Mouse (Mus musculus) midbrain, embryonic 15.5 days (tissue): ENCODE results near the gene Spaca6. TPM values are rescaled to one million over a fixed set of nuclear protein-coding genes. Genes with fewer than 3 reads are reported as not detected.

ENCODE experiments used
- ATAC-seq: fragments of 200-750 bp; cut with Nextera tagmentation; replicated peaks from 2 replicates; pipeline ENCODE4 v1.8.0; 2017; ENCODE audit warnings: moderate TSS enrichment
- H3K27ac ChIP-seq: fragments of 300-500 bp; sonication (generic); 2 replicates; pipeline ENCODE4 v1.5.1; 2015; ENCODE audit warnings: mild to moderate bottlenecking, inconsistent platforms
- H3K27me3 ChIP-seq: fragments of 300-500 bp; sonication (generic); replicated peaks from 2 replicates; pipeline ENCODE4 v1.6.1; 2015; ENCODE audit warnings: inconsistent platforms
- H3K36me3 ChIP-seq: fragments of 300-500 bp; sonication (generic); replicated peaks from 2 replicates; pipeline ENCODE4 v1.6.1; 2015; ENCODE audit warnings: inconsistent platforms
- H3K4me1 ChIP-seq: fragments of 300-500 bp; sonication (generic); 2 replicates; pipeline ENCODE4 v1.6.1; 2015; ENCODE audit warnings: inconsistent platforms
- H3K4me2 ChIP-seq: fragments of 300-500 bp; sonication (generic); 2 replicates; pipeline ENCODE4 v1.6.1; 2015; ENCODE audit warnings: inconsistent platforms, mild to moderate bottlenecking, moderate library complexity
- H3K4me3 ChIP-seq: fragments of 300-500 bp; sonication (generic); 2 replicates; pipeline ENCODE4 v1.5.1; 2015; ENCODE audit warnings: mild to moderate bottlenecking, inconsistent platforms
- H3K9ac ChIP-seq: fragments of 300-500 bp; sonication (generic); 2 replicates; pipeline ENCODE4 v1.6.1; 2015; ENCODE audit warnings: mild to moderate bottlenecking, inconsistent platforms
- H3K9me3 ChIP-seq: fragments of 300-500 bp; sonication (generic); 2 replicates; pipeline ENCODE4 v1.6.1; 2016; ENCODE audit warnings: inconsistent platforms
- WGBS: fragments of 180-500 bp; shearing (Covaris S2); methylation state at CpG from one replicate; pipeline ENCODE4 v1.1.7; 2015; ENCODE audit warnings: mixed read lengths; 5-methylcytosine and 5-hydroxymethylcytosine counted together
- microRNA counts: library from miRNA; unstranded; fragments of <30 nt; microRNA quantifications from one replicate; lab custom pipeline; 2016
- microRNA-seq: library from miRNA; unstranded; fragments of <30 nt; microRNA quantifications from one replicate; pipeline ENCODE4, GENCODE M21; 2016
- polyA plus RNA-seq: library from polyadenylated mRNA; unstranded; fragments of >200 nt; fragmentation: Nextera tagmentation; extraction: Ambion mirVana; gene quantifications from 2 replicates; pipeline ENCODE4 v1.2.1, GENCODE M21; 2015

Gene Spaca6
- polyA plus RNA-seq, 1 experiment from 2014 or later = 33.3 TPM

DNA sequence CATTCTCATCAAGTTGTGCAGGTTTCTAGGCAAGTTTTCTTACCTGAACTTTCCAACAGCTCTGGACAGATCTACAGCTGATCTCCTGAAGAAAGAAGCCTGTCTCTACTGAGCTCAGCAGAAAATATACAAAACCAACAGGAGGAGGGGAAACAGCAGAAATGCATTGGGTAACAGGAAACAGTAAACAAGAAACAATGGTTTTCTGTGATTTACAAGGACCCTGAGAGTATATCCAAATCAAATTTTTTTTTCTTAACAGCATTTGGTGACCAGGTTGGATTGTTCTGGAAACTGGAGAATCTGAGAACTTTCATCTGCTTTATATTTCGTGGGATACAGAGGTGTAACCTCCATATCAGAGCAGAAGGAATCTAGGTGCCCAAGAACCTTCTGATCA, 56.9 kb downstream of the Spaca6 start, which contains the start of gene Fpr1:
Gene Fpr1, minus strand, starts transcription at position 101 of the 400 bp plus-strand sequence.
- no peaks in the 10 kb centered on the region for H3K9me3 ChIP-seq
- WGBS = 48% methylated on average over 1 of the region's 1 CpGs
- no peak within 1 kb of the TSS for H3K27ac ChIP-seq
- no peaks in the 10 kb centered on the region for H3K27me3 ChIP-seq
- no peaks in the 10 kb centered on the region for H3K36me3 ChIP-seq
- H3K4me2 ChIP-seq = no peak within 1 kb of the TSS
- H3K9ac ChIP-seq = no peak within 1 kb of the TSS
- H3K4me1 ChIP-seq = no peaks in the 10 kb centered on the region
- ATAC-seq = no peak
- H3K4me3 ChIP-seq = no peak within 1 kb of the TSS

DNA sequence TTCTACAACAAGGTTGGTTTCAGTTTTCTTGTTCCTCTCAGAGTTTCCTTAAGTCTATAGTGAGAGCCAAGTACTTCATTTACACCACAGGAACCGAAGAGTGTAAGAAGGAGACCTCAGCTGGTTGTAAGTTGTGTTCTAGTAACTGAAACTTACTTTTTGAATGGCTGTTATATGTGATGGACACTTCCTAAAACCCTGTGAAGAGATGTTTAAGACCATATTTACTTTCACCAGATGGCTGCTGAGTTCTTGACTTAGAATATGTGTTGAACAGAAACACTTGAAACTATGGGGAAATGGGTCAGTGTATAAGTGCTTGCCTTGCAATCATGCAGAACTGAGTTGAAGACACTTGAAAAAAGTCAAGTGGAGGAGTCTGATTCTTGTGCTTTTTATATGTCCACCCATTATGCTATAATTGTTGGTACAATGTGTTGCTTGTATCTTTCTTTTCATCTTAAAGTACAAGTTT, 60.9 kb downstream of the Spaca6 start, which contains the start of the genes Fpr2 and Fpr3:
Gene Fpr2, plus strand, starts transcription at position 51 of the 475 bp plus-strand sequence.
Gene Fpr3, plus strand, starts transcription at position 79 of the 475 bp plus-strand sequence.
- Histone ChIP-seq H3K27me3 (no peaks in the 10 kb centered on the region), H3K4me2 (no peak within 1 kb of the TSS), H3K9me3 (no peaks in the 10 kb centered on the region), H3K4me1 (no peaks in the 10 kb centered on the region), H3K4me3 (no peak within 1 kb of the TSS), H3K9ac (no peak within 1 kb of the TSS), H3K27ac (no peak within 1 kb of the TSS), H3K36me3 (no peaks in the 10 kb centered on the region)
- 52% methylated on average over 1 of the region's 1 CpGs for WGBS
- no peak for ATAC-seq

DNA sequence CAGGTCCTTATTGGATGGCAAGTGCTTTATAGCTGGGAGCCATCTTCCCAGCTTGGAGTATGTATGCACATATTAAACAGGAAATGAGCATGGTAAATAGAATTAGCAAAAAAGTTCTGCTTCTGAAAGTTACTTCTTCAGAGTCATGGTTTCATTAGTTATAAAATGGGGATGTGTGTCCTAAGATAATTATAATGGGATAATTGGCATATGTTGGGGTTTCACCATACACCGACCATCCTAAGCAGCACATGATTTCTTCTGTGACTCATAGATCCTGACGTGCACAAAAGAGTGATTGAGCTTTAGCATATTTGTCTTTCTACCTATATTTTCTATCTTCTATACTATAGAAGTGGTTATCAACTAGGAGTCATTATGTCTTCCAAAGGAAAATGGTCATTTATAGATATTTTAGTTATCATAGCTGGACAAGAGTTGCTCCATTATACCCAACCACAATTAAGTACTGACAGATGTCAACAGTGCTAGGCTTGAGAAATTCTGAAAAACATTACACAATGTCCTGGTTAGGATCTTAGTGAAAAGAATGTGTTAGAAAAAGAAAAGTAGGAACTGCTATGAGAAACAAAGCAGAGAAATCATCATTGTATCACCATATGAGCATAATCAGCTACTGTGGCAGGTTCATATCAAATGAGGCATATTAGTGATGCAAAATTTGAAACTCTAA, 62.9 kb downstream of the Spaca6 start:
- Histone ChIP-seq H3K27me3 (no peaks in the 10 kb centered on the region), H3K4me3 (no peak overlapping the region), H3K4me2 (no peak overlapping the region), H3K27ac (no peak overlapping the region), H3K36me3 (no peaks in the 10 kb centered on the region), H3K4me1 (no peaks in the 10 kb centered on the region), H3K9me3 (no peaks in the 10 kb centered on the region), H3K9ac (no peak overlapping the region)
- 91% methylated on average over 2 of the region's 2 CpGs for WGBS
- ATAC-seq = no peak

MicroRNAs within 50 kb of the gene (microRNA counts, 519-probe panel; counts per million panel counts)
- 4,543 counts per million, percentile 95 among the panel's probes with 10 or more counts for microRNA mmu-let-7e (lab: Ali Mortazavi, UCI)
- microRNA mmu-miR-125a-3p (lab: Ali Mortazavi, UCI) = 3,140 counts per million, percentile 72 among the panel's probes with 10 or more counts
- 5,051 counts per million, percentile 98 among the panel's probes with 10 or more counts for microRNA mmu-miR-125a-5p (lab: Ali Mortazavi, UCI)
- 3,929 counts per million, percentile 88 among the panel's probes with 10 or more counts for microRNA mmu-miR-99b (lab: Ali Mortazavi, UCI)

Small RNA genes within 50 kb of the gene (microRNA-seq; reads per million reads assigned to microRNA genes)
- gene Gm25927 = not detected
- 6,866 reads per million, percentile 94 among the genes with 10 or more reads in this experiment for gene Mir125a
- 27,494 reads per million, percentile 98 among the genes with 10 or more reads in this experiment for gene Mir99b
- gene Mirlet7e = not detected

Other genes with a start within 250 kb of the Spaca6 start
- gene Lnpep, start 202.1 kb upstream of the Spaca6 start, polyA plus RNA-seq = 8.3 and 8.6 TPM in 2 replicates
- gene Vmn2r90, start 123.4 kb upstream of the Spaca6 start, polyA plus RNA-seq = not detected in 2 replicates
- 1.2 and 1.6 TPM in 2 replicates for gene Has1, start 28.0 kb downstream of the Spaca6 start, polyA plus RNA-seq
- gene Fpr1, start 56.8 kb downstream of the Spaca6 start, polyA plus RNA-seq = 0.22 and 0.25 TPM in 2 replicates
- not detected in 2 replicates for gene Fpr2, start 60.7 kb downstream of the Spaca6 start, polyA plus RNA-seq
- not detected in 2 replicates for gene Fpr3, start 60.7 kb downstream of the Spaca6 start, polyA plus RNA-seq
- not detected in 2 replicates for gene Fpr-rs4, start 194.6 kb downstream of the Spaca6 start, polyA plus RNA-seq
- gene Vmn2r124, start 222.3 kb downstream of the Spaca6 start, polyA plus RNA-seq = not detected in 2 replicates